Mouse (Mus musculus) heart, postnatal 0 days (tissue): ENCODE measurements at regions not wholly inside any gene's neighbourhood (a gene's known extent, or its start where the extent isn't known, plus 50 kb on each side); places are given as distances from the start of the nearest gene placed in this dataset.

Experiments
- CTCF ChIP-seq: IDR thresholded peaks from 2 replicates; pipeline ENCODE4 v1.5.1; 2016; ENCODE audit warnings: antibody characterized with exemption, control low read depth, low read depth
- EP300 ChIP-seq: IDR thresholded peaks from 2 replicates; pipeline ENCODE4 v1.6.1; 2016; ENCODE audit warnings: antibody characterized with exemption, low read depth

DNA sequence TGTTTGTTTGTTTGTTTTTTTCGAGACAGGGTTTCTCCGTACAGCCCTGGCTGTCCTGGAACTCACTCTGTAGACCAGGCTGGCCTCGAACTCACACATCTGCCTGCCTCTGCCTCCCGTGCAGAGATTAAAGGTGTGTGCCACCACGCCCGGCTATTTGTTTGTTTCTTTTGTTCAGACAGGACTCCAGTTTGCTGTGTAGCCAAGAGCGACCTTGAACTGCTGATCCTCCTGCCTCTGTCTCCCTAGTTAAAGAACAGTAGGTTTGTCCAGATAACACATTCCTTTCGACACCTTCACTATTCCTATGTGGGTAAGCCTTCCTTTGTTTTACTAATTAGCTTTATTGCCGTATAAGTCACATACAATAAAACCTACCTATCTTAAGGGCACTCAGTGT lies 52.0 kb upstream of the Larp1 start:
- TF ChIP-seq EP300 (no peak), CTCF (no peak)
